Mouse (Mus musculus) spleen, adult 2 months (tissue): ENCODE data around the gene Igf2r.

ENCODE experiments used
- CTCF ChIP-seq: fragments of 200-500 bp; IDR thresholded peaks from 2 replicates; pipeline ENCODE4 v1.5.1; 2011; ENCODE audit warnings: mild to moderate bottlenecking, inconsistent platforms; ENCODE audit not compliant: insufficient read depth, insufficient read length, insufficient replicate concordance; ENCODE audit errors: extremely low read depth
- POLR2A ChIP-seq: fragments of 200-500 bp; IDR thresholded peaks from 2 replicates; pipeline ENCODE4 v1.6.1; 2011; ENCODE audit warnings: low read depth, low read length, inconsistent platforms

DNA sequence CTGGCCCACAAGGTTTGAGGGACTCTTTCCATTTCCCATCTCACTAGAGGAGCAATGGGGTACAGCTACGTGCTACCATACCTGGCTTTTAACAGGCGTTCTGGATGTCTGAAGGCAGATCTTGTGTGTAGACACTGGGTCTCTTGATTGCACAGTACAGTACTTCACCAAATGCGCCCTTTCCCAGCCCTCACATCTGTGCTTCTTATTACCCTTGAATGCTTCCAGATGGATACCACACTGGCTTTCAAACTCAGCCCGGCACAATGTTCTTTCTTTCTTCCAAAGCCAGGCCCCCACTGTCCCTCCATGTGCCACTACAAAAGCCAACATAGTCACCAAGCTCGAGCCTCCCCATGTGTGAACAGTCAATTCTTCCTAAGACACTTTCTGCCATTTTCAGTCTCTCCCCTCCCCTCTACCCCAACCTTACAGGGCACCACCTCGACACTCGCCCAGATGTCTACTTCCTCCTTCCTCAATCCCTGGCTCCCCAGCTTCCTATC, 97.1 kb downstream of the Igf2r start:
- TF ChIP-seq CTCF, result no peak
- TF ChIP-seq POLR2A, result no peak
